Mouse (Mus musculus) bone marrow macrophage, adult 2 months (primary cell): ENCODE measurements around the gene Cers6.

Experiments
- CTCF ChIP-seq: IDR thresholded peaks from 2 replicates; pipeline ENCODE4 v1.5.1; 2012; ENCODE audit warnings: low read depth, mild to moderate bottlenecking, low read length, moderate library complexity
- POLR2A ChIP-seq: IDR thresholded peaks from 2 replicates; pipeline ENCODE4 v1.6.1; 2012; ENCODE audit warnings: mild to moderate bottlenecking, low read depth, low read length, borderline replicate concordance

DNA sequence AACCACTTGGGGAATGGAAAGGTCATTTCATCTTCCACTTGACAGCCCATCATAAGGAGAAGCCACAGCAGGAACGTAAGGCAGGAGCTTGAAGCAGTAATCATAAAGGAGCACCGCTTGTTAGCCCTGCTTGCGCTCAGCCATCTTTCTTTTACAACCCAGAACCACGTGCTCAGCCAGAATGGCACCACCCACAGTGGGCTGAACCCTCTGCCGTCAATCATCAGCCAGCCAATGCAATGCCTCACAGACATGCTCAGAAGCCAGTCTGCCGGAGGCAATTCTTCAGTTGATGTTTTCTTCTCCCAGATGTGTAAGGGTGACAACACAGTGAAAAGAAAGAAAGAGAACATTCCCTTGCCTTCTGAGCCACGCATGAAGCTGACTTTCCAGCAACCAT lies 267.1 kb downstream of the Cers6 start:
- TF ChIP-seq CTCF = no peak
- TF ChIP-seq POLR2A = no peak
